Mouse (Mus musculus): ENCODE data around the gene Ggt5.

Gene Ggt5

DNA sequence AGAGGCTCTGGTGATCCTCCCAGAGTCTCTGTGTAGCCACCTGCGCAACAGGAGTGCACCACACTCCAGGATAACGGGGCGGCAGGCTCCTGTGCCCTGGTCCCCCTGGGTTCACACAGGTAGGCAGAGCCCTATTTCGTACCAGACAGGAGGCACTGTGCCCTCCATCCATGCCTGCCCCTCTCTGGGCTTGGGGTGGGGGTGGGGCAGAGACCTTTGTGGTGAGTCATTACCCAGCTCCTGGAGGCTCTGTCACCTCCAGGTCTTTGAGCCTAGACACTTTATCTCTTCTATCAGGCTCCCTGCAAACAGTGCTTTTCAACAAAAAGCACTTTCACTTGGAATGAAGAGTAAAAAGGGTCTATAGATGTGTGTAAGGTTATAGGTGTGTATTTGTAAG is 20.3 kb upstream of the Ggt5 start:
- peak in 1 of 2 experiments; percentile 61 for DNase-seq

DNA sequence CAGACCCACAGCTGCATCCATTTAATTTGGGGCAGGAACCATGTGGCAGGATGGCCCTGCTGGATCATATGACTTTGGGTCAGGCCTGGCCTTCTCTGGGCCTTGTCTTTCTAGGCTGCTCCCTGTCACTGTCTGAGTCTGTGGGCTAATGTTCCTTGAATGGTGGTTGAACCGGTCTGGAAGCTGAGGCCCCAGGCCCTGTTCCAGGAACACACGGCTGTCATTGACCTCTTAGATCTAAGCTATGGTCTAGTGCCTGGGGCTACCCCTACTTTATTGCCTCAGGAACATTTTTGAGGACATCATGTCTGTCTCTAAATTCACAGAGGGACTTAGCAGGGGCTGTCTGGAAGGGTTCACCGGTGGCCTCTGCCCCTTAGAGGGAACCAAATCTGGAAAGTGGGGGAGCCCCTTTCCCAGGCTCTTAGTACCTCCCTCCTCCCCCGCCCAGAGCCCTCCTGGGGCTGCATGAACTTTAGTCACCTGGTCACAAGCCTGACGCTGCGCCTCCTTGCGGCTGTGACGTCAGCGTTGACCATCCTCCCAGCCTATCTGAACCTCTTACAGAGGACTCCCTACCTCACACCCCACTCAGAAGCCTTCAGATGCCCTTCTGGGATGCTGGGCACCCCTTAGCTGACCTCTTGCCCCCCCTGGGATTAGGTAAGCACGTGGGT is 18.0 kb upstream of the Ggt5 start:
- peak; percentile 88 for DNase-seq

DNA sequence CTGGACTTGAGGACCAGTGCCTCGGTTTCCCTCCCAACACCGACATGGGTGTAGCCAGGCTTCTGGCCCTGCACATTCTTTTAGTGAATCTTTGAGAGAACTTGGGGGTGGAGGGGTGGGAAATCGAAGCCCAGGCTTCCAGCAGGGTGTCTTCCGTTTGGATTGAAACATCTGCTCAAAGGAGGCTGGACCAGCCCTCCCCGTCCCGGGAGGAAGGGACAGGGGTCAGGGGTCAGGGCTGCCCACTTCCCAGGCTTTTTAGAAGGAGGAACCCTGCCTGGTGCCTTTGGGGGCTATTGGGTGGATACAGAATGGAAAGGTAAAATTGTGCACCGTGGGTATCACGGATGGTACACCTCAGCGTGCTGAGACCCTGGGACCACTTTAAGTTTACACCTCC is 17.2 kb upstream of the Ggt5 start:
- peak in 1 of 2 experiments; percentile 45 for DNase-seq

DNA sequence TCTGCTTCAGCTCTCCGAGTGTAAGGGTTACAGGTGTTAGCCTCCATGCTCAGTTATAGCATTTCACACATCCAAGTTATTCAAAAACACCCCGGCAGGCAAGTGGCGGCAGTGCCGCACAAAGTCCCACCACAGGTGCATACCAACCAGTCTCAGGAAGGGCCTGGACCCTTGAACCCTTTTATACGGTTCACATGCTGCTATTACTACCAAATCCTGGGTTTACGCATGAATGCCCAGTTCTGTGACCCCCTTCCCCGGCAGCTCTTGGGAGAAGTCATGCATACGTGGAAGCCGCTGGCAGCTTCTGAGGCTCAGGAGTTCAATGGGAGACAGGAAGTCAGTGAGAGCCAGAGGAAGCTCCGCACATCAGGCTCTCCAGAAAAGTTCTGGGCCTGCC is 16.0 kb upstream of the Ggt5 start:
- peak; percentile 79 to 91 for DNase-seq

DNA sequence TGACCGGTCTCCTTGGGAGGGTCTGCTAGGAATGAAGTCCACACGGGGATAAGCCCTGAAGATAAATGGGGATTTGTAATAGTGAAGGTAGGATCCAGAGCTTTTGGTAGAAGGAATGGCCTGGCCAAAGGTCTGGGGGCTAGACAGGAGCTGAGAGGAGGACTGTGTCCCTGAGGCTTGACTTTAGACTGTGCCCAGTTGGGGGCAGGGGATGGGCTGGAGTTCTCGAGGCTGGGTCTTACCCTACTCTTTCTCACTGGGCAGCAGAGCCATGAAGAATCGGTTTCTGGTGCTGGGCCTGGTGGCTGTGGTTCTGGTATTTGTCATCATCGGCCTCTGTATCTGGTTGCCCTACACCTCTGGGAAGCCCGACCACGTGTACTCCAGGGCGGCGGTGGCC is 15.2 kb upstream of the Ggt5 start:
- peak in 1 of 2 experiments; percentile 65 for DNase-seq

DNA sequence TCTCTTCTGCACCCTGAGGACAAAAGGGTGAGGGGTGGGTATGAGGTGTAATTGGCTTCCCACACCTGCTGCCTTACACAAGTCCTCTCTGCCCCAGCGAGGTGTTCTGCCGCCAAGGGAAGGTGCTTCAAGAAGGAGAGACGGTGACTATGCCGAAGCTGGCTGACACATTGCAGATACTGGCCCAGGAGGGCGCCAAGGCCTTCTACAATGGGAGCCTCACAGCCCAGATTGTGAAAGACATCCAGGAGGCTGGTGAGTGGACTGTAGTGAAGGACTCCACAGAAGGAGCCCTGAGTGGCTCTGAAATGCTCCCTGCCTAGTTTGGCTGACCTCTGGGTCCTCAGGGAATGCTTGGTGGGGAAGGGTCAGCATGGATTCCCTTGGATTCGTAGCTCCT is 10.0 kb upstream of the Ggt5 start:
- no peak for DNase-seq

DNA sequence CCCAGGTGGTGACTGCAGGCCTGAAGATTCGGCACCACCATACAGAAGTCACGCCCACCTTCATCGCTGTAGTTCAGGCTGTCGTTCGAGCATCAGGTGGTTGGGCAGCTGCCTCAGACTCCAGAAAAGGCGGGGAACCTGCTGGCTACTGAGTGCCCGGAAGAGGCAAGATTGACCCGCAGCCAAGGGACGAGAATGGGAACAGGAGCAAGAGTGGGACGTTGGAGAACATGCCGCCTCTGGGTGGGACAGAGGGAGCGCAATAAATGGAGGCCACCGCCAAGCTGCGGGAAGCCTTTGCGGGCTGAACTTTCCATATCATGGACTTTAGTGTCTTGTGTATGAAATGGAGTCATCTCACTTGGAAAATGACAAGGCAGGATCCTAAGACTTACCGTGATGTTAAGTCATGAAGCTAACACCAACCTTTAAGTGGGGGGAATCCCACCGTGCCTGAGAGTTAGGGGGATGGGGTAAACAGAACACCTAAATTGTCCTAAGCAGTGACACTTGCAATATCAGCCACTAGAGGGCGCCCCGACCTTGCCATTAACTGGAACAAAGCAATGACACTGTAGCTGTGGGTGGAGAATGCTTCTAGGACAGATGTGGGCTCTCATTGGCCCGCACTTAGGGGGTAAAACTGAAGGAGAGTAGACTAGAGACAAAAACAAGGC is 3.1 kb upstream of the Ggt5 start:
- peak; percentile 84 to 94 for DNase-seq

DNA sequence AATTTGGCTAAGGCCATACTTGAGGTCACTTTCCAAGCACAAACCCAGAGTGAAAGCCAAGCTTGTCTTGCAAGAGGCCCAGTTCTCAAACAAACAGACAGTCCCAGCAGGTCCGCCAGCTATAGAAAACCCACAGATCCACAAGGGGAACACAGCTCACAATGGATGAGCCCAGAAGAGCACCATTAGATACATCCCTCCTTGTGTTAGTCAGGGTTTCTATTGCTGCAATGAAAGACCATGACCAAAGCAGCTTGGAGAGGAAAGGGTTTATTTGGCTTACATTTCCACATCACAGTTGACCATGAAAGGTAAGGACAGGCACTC is 2.6 kb upstream of the Ggt5 start:
- DNase-seq = no peak

DNA sequence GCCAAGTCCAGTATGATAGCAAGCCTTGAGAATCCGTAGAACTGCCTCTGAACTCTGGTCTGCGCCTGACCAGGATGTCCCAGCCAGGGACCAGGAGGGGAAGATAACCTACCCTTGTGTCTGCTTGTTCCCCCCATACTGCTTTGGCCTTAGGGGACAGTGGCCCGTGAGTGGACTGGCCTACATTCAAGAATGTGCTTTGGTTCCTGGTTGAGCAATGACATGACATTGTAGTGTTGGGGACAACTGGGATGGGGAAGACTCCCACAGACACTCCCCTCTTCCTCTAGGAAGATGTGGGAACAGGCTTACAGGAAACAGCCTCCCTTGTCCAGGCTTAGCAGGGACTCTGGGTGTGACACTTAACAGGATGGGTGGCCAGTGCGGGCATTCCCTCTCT is 1.4 kb upstream of the Ggt5 start:
- DNase-seq = peak; percentile 12 to 28

DNA sequence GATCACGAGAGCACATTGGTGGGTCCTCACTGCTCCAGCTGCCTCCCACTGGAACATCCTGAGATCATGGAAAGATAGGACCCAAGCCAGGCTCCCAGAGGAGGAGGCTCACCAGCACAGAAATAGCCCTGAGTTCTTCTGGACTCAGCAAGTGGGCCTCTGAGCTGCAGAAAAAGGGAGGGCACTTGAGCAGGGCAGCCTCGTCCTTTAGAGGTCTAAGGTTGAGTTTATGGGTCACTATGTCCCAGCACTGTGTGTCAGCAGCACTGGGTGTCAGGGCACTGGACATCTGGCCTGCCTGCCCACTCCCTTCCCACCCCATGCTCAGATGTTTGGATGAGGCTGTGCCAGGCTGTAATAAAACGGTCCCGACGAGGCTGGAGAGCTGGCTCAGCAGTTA is 804 bp upstream of the Ggt5 start:
- DNase-seq = peak; percentile 52 to 75

DNA sequence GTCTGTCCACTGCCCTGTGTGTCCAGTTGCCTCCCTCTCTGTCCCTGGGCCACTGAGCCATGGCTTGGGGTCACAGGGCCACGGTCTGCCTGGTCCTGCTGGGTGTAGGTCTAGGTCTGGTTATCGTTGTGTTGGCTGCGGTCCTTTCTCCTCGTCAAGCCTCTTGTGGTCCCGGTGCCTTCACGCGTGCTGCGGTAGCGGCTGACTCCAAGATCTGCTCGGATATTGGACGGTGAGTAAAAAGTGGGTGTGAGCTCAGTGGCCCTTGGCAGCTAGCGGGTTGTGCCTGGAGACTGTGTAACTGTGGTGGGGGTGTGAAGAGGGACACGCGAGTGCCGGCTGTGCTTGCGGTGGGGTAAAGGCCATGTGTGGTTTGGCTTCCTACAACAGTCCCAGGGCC is 511 bp downstream of the Ggt5 start:
- peak; percentile 54 to 58 for DNase-seq

DNA sequence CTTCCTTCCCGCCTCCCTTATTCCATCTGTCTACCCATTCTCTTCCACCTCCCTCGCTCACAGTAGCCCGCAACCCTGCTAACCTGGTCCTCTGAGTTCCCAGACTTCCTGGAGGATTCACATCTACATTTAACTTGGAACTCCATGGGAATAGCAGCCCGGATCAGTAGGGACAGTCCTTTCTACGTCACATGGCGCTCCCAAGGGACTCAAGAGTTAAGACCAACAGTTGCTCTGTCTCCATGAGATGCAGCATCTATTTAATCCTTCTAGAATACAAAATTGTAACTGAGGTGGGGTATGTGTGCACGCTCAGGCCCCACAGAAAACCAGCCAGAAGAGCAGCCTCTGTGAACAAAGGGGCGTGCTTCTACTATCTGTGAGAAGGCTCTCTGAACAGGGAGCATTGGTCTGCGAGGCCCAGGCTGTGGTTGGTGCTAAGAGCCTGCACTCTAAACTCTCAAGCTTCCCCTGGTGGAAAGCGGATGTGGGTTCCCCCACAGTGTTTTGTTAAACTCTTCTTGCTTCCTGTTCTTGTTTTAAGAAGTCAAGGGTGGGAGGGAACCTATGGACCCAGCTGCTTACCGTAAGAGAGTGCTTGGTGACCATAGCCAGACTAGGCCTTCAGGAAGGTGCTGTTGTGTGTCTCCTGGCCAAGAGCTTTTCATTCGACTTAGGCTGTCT is 2.2 kb downstream of the Ggt5 start:
- peak; percentile 44 to 50 for DNase-seq

DNA sequence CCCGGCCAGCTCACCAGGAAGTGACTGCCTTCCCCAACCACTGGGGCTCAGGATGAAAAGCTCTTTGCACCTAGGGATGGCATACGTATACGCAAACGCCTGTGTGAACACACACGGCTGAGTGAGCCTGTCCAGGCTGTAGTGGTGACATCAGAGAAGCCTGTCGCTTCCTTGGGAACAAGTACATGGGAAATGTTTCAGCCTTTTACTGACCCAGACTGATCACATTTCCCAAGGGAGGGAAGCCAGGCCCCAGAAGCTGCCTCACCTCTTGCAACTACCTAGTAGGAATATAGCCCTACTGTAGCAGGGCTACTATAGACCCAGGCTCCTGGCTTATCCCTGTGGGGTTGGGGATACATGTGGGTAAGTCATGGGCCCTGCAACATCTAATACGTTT is 3.4 kb downstream of the Ggt5 start:
- no peak for DNase-seq

DNA sequence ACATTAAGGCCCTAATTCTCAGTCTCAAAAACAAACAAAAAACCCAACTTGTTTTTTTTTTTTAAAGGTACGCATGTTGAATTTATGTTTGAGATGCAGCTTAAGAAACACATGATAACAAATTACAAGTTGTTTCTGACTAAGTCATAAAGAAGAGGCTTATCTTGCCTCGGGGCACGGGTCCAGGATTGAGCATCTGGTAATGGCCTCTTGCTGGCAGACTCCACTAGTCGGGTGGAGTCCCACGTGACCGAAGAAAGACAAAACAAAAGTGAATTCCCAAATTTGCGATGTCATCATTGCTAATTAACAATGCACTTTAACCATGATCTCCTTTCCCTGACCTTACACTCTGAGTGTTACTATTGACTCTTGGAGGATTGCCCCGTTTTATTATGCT is 6.8 kb downstream of the Ggt5 start:
- peak; percentile 60 to 69 for DNase-seq

DNA sequence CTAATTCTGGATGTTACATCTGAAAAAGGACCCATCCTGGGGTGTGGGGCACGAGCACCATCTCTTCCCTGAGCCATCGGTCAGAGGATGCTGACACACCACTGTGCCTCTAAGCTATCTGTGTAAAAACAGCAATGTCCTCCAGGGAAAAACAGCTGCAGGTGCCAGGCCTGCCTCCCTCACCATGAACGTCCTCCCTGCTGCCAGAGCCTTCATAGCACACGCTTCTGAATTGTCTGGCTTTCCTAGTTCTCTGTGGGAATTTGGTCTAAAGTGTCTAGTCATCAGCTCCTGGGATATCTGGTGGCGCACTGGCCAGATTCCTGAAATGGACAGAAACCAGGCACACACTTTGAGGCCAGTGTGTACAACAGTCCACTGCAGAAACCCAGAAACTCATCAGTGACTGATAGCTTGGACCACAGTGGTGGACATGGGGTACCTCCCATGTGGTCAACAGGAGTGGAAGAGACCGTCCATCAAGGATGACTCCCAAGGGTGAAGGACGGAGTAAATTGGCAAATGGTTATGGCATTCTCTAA is 11.1 kb downstream of the Ggt5 start:
- no peak for DNase-seq

DNA sequence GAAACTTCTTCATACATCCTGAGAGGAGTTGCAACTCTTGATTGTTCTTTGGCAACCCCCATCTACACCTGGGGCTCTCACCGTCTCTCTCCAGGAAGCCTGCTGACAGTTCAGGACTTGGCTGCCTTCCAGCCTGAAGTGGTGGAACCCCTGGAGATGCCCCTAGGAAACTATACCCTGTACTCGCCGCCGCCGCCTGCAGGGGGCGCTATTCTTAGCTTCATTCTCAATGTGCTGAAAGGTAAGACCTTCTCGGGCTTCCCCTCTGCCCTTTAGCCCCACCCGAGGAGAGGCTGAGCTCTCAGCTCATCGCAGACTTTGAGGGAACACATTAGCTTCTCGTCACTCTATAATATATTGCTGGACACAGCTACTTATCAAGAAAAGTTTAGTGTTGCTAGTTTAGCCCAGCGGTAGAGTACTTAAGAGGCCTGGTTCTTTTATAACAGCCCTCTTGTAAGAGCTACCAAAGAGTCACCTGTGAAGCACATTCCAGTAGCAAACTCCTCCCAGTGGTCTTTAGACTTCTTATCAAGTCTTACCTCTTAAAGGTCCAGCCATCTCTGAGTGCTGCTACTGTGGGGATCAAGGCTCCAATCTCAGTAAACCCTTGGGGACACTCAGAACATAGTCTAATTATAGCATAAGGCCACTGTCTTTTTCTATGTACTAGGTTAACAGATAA is 16.2 kb downstream of the Ggt5 start:
- DNase-seq = peak in 1 of 2 experiments; percentile 14

DNA sequence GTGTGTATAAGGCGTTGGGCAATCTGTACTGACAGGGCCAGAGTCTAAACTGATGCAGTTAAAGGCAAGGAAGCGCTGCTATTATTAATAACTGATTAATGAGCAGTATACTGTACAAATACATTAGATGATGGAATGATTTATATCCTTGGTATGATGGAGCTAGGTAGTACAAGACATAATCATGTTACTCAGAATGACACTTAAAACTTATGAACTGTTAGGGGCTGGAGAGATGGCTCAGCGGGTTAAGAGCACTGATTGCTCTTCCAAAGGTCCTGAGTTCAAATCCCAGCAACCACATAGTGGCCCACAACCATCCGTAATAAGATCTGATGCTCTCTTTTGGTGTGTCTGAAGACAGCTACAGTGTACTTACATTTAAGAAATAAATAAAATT is 18.1 kb downstream of the Ggt5 start:
- DNase-seq = no peak

DNA sequence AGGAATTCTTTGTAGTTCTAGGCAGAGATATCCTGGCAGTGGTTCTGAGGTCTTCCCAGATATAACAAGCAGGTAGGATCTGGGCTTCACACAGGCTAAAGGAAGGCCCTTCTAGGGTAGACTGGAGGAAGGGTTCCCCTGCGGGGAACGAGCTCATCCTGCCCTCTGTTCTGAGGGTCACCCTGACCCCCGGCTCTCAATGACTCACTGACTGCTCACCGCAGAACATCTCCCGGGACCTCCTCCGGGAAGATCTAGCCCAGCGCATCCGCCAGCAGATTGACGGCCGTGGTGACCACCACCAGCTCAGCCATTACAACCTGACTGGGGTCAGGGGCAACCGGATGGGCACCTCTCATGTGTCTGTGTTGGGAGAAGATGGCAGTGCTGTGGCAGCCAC is 19.8 kb downstream of the Ggt5 start:
- no peak for DNase-seq

DNA sequence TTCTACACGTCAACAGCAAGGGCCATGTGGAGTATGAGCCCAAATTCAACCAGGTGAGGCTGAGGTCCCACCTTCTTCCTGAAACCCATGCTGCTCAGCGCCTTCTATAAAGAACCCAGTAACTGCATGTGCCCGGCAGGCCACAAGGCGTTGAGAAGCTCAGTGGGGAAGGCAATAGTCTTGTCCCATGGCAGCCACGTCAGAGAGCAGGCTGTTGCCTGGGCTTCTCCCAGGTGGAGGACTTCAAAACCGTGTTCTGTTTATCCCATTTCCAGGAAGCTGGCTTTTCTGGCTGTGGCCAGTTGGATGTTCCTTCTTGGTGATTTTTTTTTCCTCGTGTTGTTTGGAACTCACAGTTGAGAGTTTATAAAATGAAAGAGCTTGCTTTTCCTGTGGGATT is 21.3 kb downstream of the Ggt5 start:
- DNase-seq = no peak

DNA sequence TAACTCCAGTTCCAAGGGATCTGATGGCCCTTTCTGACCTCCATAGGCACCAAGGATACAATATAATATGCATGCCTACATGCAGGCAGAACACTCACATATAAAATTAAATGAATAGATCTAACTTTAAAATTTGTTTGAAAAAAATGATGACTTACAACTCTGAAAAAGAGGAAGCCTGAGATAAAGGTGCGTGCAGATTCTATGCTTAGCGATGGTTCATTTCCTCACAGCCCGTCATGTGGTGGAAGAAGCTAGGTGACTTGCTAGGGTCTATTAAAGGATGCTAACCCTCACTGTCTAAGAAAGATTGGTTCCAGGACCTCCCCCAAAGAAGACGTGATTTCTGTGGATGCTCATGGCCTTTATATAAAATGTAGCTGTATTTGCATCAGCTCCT is 26.9 kb downstream of the Ggt5 start:
- DNase-seq = no peak

DNA sequence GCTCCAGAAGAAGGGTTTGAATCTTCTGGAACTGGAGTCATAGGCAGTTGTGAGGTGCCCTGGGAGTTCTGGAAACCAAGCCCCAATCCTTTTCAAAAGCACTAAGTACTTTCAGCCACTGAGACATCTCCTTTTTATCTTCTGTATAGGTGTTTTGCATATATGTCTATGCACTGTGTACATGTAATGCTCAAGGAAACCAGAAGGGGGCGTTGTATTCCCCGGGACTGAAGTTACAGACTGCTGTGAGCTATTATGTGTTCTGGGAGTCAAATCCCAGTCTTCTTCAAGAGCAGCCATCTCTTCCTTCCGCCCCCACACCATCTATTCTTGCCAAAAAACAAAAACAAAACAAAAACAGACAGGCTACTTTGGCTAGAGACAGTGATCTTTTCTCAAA is 31.7 kb downstream of the Ggt5 start:
- DNase-seq = no peak

DNA sequence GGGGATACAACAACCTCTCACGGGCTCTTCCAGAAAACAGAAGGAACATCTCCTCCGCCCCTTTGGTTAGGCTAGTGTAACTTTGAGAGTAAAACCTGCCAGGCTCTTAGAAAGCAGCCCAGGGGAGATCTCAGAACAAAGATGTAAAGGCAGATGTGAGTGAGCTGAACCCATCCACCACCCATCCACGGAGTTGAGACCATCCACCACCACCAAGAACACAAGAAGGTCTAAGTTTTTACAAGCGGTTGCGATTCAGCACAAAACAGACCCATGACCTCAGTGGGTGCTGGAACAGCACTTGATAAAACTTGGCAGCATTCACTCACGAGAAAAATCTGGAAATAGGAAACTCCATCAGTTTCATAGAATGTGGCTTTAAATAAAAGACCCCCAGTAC is 36.8 kb downstream of the Ggt5 start:
- no peak for DNase-seq

DNA sequence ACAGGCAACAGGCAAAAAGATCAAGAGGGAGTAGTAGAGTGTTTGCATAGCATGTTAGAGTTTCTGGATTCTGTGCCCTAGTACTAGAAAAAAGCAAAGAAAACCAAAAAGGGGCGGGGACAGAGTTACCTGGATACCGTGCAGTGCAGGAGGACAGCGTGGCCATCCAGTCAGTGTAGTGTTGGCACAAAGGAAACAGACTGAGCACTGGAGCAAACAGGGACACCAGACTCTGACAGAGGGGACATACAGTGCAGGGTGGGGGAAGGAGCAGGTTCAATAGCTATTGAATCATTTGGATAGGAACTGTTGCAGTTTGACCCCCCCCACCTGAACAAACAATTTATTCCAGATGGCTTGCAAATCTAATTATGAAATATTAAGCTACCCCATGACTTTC is 37.9 kb downstream of the Ggt5 start:
- no peak for DNase-seq

DNA sequence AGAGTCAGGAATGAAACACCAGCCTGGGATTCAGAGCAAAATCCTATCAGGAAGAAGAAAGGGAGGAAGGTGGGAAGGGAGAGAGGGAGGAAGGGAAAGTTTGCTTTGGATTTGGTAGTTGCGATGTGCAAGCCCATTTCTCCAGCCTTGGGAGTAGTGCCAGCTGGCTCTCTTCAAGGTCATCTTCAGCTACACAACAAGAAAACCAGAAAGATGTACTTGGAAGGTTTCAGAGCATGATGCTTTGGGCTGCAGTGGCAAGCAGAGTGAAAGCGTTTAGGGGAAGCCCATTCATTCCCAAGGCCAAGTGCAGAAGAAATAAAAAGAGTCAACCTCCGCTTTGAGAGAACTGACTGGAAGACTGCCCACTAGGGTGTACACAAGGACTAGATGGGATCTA is 38.4 kb downstream of the Ggt5 start:
- no peak for DNase-seq

Data from kidney, postnatal 36 days (tissue).